Mouse (Mus musculus): ENCODE measurements at regions not wholly inside any gene's neighbourhood (a gene's known extent, or its start where the extent isn't known, plus 50 kb on each side); places are given as distances from the start of the nearest gene placed in this dataset.
"Not testable (repeated sequence)": the region's sequence is repeated elsewhere in the genome, so short reads cannot be mapped to it uniquely, and the experiment has no call there.

- no peak for DNase-seq (ENCODE audit: low spot score)
Measured at GRCm38 (mm10) chr1:140018756-140019155, 160.3 kb upstream of the Cfhr2 start.

- no peak for DNase-seq (ENCODE audit: low spot score)
Measured at GRCm38 (mm10) chr1:139986036-139986435, 127.5 kb upstream of the Cfhr2 start.

- DNase-seq (ENCODE audit: low spot score) = peak; percentile 4
Measured at GRCm38 (mm10) chr1:139951821-139952220, 93.3 kb upstream of the Cfhr2 start.

DNA sequence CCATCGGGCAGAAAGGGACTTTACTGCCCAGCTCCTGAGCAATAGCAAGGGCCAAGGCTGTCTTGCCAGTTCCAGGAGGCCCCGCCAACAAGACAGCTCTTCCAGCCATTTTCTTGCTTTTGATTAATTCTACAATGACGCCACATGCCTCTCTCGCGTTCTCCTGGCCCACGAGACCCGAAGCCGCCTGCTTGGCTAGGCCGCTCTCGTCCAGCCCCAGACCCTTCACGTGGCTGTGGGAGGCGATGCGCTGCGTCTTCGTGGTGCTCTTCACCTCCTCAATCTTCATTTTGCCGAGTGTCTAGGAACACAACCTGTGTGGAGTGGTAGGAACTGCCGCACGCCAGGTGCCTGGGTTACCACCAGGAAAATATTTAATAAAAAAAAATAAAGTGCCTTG lies 70.8 kb upstream of the Cfhr2 start:
- DNase-seq (ENCODE audit: low spot score) = not testable (repeated sequence)
